Mouse (Mus musculus): ENCODE results near the gene Gm42906.

GRCm38 (mm10) chr5:151399918-151400556 lies 27.9 kb downstream of the Gm42906 start:
- TF ChIP-seq CTCF (IDR thresholded peaks at IDR 0.05 in 2 of 3, conservative IDR thresholded peaks at IDR 0.05 in 1 of 3; ENCODE audit: control insufficient read depth in 1 of 3, insufficient read depth in 1 of 3, low read depth in 2 of 3, low read length in 3 of 3, poor library complexity in 1 of 3, severe bottlenecking in 1 of 3) (no peak), SMC3 (IDR thresholded peaks at IDR 0.05; ENCODE audit: low read depth, low read length) (no peak), POLR2A (IDR thresholded peaks at IDR 0.05; ENCODE audit: control insufficient read depth in 1 of 2, insufficient read depth in 1 of 2, low read depth in 1 of 2, low read length in 2 of 2, poor library complexity in 1 of 2) (no peak), MAX (IDR thresholded peaks at IDR 0.05; ENCODE audit: low read length) (no peak)

Data from MEL (cell line).